Mouse (Mus musculus): ENCODE measurements around the gene Crx.
"Not testable (repeated sequence)": the region's sequence is repeated elsewhere in the genome, so short reads cannot be mapped to it uniquely, and the experiment has no call there.

Gene Crx

DNA sequence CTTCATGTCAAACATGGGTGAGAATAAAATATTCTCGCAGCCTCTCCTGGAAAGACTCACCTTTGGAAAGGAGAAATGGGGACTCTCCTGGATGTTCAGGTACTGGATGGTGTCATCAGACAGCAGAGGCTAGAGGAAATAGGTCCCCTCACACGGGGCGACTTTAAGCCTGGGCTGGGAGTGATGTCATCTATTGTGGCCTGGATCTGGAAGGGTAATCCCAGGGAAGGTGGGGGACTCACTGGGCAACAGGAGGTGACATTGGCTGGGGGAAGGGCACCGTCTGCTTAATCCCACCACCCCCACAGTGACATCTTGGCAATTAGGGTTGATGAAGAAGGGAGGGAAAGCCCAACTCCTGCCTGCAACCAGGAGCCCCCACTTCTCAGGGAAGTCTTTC, at the start of gene Crx:
Crx (minus strand) TSS at position 213 of the 400 bp plus-strand sequence.
- no peak for DNase-seq

DNA sequence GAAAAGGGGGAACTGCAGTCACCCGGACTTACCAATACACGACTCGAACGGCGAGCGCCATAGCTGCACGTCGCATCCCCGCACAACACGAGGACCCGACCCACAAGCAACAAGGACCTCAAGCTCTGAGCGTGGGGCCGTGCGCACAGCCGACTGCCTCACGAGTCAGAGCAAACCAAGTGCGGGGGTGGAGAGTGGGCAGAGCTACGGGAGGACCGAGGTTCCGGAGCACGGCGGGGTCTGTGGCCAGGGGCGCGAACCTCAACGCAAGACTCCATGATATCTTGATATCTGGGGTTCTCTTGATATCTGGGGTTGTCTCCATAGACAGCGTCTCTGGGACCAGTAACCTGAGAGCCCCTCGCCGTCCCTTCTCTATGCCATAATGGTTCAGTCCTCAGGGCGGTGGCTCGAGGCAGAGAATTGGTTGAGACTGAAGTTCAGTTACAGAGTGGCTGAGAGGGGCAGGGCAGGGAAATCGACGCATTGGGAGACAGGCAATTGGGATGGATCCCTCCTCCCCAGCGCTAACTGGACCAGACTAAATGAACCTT, 42.5 kb upstream of the Crx start, which contains the start of gene Selenow:
Selenow (minus strand) TSS at position 183 of the 554 bp plus-strand sequence.
- DNase-seq: peak; percentile 93

DNA sequence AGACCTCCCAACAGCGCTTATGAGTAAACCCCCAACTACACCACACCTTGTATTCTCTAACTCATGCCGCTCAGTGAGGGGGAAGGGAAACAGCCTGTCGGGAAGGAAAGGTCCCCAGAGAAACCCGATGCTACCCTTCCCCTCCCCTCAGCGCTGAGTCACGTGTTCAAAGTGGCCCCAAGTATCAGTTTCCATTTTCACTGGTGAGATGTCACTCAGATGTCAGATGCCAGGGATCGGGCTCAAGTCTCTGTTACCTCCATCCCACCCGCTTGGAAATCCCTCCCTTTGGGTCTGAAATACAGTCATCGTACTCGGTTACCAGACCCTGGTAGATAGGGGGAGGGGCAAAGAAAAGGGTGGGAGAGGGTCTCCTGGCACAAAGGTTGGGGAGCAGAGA, 42.0 kb upstream of the Crx start:
- DNase-seq: no peak

DNA sequence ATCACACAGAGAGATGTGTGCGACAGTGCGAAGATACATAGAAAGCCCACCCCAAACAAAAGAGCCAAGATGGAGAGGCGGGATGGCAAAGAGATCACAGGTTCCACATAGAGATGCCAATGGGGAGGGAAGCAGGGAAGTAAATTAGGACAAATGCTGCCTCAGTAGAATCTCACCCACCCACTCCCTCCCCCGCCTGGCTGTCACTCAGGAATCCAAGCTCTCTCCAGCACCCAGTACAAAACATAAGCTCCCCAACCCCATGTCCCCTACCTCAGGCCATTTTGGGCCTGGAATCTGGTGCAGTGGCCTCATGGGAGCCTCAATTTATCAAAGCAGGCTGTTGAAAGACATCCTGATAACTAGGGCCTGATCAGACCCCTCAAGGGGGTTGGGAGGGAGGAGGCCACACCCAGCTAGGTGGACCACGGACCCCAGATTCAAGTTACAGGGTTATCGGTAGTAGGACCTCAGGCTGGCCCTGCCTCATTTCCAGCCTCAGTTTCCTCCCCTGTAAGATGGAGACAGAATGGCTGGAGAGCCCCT, 41.0 kb upstream of the Crx start:
- DNase-seq: no peak

DNA sequence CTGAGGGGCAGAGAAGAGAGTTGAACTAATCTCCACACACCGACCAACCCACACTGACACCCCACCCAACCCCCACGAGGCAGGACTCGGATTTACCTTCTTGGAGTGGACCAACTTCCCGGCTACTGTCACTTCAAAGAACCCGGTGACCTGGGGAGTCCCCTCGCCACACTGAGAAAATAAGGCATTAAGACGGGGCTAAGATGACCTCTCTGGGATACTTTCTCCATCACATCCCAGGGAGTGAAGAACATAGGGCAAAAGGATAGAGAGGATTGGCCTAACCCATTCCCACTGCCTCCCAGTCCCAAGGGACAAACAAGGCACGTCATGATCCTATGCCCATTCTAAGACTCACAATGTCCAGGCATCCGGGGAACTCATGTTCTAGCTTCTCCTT, 40.2 kb upstream of the Crx start:
- no peak for DNase-seq

DNA sequence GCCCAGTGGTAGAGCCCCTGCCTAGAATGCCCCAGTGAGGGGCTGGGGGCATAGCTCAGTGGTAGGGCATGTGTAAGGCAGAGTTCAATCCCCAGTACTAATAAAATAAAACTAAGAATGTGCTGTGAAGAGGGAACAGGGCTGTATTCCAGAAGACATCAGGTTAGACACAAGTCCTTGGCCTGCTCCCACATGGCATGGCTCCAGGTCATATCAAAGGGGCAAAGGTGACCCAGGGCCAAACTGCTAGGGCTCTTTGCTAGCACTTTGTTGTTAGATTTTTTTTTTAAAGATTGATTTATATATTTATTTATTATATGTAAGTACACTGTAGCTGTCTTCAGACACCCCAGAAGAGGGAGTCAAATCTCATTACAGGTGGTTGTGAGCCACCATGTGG, 38.6 kb upstream of the Crx start:
- no peak for DNase-seq

DNA sequence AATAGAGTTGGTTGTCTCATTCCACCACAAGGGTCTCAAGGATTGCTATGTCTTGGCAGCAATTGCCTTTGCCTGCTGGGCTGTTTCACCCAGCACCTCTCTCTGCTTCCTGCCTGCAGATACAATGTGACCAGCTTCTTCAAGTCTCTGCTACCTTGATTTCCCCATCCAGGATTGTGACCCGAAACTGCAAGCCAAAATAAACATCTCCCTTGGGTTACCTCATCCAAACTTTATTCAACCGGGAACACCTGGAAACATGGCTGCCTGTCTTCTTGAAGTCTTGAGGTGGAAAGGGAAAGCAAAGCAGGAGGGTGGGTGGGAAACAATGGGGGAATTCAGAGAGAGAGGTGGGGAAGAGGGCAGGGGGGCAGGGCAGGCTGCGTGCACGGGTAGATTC, 37.2 kb upstream of the Crx start:
- DNase-seq: no peak

DNA sequence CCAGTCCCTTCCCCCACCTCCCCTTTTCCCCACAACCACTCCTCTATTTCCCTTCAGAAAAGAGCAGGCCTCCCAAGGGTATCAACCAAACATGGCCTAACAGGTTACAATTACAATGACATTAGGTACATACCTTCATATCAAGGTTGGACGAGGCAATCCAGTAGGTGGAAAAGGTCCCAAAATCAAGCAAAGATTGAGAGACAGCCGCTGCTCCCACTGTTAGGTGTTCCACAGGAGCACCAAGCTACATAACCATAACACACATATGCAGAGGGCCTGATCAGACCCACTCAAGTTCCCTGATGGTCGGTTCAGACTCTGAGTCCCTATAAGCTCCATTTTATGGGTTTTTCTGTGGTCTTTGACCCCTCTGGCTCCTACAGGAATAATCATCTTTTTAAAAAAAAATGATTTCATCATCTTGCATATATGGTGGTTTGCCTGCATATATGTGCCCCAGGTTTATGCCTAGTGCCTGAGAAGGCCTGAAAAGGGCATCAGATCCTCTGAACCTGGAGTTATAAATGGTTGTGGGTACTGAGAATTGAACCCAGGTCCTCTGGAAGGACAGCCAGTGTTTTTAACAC, 36.5 kb upstream of the Crx start:
- no peak for DNase-seq

DNA sequence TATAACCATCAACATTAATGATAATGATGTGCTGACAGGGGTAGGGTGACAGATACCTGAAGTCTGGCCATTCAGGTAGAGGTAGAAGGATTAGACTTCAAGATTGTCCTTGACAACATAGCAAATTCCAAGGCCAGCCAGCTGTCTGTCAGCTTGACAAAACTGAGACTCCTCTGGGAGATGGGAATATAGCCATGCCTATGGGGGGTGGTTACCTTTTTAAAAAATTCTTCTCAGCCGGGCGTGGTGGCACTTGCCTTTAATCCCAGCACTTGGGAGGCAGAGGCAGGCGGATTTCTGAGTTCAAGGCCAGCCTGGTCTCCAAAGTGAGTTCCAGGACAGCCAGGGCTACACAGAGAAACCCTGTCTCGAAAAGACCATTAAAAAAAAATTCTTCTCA, 35.9 kb upstream of the Crx start:
- not testable (repeated sequence) for DNase-seq

DNA sequence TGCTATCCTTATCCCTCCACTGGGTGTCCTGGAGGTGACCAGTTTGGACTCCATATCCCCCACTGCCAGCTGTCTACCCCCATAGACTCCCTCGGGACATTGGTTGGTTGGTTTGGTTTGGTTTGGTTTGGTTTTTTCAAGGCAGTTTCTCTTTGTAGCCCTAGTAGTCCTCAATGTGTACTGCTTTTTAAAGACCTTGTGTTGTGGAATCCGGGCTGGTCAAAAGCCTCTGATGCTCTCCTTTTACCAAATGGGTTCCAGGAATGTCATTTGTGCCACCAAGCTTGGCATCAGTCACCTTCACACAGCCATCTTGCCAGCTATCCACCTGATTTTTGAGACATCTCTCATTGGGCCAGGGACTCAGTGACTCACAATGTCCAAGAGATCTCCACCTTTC, 35.0 kb upstream of the Crx start:
- DNase-seq: no peak

DNA sequence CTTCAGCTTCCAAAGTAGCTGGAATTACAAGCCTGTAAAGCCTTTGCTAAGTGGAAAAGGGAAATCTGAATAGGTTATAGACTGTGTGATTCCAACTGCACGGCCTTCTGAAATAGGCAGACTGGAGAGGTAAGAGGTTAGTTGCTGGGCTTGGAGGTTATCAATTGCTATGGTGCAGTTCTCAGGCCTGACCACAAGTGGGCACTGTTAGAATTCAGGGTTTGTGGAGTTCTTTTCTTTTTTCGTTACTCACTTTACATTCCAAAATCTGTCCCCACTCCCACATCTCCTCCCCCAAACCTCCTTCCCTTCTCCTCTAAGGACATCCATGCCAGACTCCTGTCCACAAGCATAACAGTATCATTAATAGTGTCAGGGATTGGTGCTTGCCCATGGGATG, 34.5 kb upstream of the Crx start:
- no peak for DNase-seq

DNA sequence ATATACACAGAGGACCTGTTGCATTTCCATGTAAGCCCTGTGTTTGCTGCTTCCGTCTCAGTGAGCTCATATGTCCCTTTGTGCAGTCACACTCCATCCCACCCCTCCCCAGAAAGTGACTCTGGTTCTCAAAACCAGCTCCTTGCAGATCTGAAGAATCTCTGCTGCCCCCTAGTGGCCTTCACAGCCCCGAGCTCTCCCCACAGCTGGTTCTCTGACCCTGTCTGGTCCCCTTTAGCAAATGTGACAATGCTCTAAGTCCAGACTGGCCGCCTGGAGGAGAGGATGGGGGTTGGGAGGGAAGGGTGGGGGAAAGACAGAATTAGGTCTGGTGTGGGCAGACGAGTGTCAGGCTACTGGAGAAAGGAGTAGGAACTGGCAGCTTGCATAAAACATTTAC, 32.4 kb upstream of the Crx start:
- peak; percentile 52 for DNase-seq

DNA sequence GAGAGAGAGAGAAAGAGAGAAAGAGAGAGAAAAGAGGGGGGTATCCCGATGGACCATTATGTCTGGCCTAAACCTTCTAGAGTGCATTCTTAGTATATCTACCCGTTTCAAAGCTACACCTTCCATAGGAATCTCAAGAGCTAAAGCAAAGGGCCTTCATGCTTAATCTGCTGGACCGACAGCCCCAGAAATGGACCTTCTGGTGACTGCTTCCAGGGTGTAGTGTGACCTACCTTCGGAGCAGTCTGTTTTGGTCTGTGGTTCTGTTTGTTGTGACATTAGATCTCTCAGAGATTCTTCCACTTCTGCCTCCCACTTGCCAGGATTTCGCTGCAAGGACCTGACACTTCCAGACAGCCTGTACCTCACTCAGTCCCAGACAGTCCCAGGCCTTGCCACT, 30.8 kb upstream of the Crx start:
- no peak for DNase-seq

DNA sequence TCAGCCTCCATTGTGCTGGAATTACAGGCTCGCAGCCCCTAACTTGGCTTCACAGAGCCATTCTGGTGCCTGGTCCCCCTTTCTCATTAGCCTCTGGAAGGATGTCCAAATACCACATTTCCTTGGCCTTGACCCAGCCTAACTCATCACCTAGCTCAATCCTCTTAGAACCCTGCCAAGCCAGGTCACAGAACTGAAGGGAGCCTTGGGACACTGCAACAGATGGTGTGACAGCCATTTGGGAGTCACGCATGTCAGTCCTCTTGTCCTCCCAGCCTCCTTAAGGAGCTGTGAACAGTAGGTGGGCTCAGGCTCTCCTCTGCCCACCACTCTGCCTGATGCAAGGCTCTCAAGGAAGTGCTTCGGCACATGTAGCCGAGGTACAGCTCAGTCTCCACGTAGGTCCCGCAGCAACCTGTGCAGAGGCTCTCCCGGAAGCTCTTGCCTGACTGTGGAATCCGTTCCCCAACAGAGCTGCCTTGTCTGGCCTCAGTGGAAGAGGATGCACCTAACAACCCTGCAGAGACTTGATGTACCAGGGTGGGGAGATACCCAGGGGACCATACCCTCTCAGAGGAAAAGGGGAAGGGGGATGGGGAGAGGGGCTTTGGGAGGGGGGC, 28.3 kb upstream of the Crx start:
- DNase-seq: no peak

DNA sequence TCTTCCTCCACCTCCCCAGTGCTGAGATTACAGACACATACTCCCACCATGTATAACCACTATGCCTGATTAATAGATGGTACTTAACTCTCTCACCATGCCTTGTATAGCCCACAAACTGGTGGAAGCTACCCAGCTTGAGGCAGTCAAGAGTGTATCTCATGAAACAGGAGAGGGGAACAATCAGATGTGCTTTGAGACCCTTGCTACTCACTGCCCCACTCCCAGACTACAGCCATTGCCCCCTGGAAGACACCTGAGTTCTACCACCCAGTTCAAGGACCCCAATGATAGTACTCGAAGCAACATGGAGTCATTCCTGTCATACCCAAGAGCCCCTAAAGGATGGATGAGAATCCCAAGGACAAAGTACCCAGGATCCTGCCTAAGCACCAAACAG, 26.8 kb upstream of the Crx start:
- DNase-seq: no peak

DNA sequence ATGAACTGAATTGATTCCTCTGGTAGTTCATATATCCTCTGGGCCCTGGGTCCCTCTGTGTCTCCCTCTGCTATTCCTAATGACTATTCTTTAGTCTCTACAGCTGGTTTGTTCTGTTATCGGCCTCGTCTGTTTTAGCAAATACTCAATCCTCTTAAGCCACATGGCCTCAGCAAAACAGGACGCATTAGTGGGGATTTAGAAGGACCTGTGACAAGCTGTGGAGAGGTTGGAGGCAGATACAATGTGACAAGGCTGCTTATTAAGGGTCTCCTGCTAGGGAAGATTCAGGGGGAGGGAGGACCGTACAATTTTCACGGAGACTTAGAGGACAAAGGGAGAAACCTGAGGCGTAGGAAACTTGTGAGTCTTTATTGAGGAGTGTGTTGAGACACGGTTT, 26.1 kb upstream of the Crx start:
- no peak for DNase-seq

DNA sequence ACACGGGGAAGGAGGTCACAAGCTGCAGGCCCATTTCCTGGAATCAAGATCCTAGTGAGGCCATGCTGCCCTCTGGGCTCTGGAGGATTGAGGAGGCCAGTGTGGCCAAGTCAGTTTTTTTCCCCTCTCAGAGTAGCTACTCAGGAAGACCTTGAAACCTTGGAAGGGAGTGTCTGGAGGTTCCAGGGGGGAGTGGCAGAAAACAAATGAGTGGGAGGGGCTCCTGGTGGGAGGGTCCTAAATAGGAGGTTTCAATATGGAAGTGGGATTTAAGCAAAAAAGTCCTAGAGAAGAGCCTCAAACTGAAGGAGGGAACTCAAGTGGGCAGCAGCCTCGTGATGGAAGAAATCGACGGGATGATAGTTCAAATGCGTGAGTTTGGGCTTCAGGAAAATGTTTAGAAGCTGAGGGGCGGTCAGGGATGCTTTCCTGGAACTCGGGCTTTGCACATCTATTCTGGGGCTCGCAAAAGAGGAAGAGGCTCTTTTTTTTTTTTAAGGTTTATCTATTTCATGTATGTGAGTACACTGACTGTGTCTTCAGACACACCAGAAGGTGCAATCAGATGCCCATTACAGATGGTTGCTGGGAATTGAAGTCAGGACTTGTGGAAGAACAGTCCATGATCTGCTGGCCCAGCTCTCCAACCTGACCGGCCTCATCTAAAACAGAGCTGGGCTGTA, 21.7 kb upstream of the Crx start:
- DNase-seq: no peak

DNA sequence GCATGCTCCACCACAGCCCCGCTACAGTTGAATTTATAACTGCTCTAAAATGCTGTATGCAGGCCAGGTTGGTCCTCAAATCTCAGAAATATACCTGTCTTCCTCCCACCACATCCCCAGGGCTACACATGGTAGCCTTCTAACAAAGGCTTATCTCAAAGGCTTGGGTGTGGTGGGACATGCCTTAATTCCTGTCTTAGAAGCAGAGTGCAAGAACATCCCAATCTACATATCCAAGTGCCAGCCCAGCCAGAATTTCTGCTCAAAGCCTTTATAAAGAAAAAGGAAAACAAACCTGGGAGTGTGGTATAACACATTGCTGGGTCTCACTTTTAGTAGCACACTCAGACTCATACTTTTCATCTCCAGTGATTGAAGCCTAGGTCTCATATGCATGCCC, 14.5 kb upstream of the Crx start:
- no peak for DNase-seq

DNA sequence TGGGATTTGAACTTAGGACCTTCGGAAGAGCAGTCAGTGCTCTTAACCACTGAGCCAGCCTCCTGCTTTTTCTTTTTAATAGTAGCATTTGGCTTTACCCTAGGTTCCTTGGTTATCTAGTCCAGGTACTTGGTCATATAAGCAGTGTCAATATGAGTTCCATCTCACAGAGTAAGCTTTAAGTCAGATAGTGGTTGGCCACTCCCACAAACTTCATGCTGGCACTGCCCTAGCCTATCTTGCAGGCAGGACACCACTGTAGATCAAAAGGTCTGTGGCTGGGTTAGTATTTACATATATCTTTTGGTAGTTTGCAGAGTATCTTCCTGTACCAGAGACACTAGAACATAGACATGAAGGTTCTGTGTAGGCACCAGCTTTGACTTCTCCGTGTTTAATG, 4.4 kb upstream of the Crx start:
- no peak for DNase-seq

DNA sequence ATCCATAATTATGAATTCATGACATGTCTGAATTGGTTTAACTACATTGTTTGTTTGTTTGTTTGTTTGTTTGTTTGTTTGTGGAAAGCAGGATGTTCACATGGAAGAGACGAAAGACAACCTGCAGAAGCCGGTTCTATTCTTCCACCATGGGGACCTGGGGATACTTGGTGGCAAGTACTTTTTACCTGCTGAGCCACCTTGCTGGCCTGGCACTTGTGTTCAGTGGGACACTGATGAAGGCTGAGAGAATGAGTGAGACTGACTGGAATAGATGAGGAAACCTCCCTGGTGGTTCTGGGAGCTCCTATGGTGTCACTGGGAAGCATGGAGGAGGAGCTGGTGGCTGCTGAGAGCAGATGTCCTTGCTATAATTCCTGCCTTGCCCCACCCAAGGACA, 2.5 kb upstream of the Crx start, which contains the start of gene Crxos:
Crxos (plus strand) TSS at position 301 of the 400 bp plus-strand sequence.
- no peak for DNase-seq

DNA sequence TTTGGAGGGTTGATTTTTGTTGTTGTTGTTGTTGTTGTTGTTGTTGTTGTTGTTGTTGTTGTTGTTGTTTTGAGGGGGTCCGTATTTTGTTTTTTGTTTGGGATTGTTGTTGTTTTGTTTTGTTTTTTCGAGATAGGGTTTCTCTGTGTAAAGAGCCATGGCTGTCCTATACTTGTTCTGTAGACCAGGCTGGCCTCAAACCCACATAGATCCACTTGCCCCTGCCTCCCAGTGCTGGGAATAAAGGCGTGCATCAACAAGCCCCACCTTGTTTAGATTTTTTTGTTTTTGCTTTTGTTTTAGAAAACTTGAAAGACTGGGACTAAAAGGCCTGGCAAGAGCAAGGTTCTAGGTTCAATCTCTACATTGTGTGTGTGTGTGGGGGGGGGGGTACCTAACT, 2.1 kb upstream of the Crx start:
- DNase-seq: no peak

DNA sequence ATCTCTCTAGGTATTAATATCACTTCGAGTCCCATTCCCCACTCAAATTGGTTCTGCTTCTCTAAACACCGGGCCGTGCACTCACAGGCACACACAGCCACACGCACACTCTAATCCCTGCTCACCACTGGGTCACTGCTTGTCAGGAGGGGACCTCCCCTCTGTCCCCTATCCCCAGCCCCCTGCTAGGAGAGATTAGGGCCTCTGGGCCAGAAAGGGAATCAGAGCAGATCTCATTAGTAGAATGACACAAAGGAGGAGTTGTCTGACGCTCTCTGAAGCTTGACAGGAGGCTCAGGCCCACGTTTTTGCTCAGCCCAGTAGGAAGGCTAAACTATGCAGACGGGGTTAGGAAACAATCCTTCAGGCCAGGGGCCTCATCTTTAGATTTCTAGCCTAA, 1.6 kb upstream of the Crx start:
- DNase-seq: no peak

DNA sequence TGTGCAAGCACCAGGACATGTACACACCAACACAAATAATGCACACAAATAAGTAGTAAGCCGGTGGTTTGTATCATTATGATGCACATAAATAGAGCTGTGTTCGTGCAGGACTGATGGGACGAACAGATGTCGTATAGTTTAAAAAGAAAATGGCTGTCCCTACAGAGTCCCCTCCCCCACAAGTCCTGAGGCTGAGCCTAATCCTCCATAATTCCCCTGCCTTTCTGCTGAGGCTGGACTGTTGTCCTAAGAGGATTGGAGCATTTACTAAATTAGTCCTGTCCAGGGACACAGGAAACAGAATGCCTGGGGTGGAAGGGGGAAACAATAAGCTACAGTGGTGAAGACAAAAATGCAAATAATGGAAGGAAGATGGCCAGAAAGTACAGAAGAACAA, 15.7 kb downstream of the Crx start:
- no peak for DNase-seq

DNA sequence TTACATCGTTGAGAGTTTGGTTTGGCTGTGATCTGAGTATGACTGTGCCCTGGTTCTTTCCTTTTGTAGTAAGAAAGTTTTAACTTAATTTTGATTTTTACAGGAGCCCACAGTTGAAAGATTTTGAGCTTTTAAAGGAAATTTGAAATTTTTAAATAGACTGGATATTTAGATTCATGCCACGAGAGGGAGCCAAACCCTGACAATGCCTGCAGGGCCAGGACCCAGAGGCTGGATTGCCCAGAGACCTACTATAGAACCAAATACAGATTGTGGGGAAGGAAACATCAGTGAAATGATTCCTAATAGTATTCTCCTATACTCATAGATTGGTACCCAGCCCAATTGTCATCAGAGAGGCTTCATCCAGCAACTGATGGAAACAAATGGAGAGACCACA, 20.1 kb downstream of the Crx start:
- no peak for DNase-seq
